Mouse (Mus musculus) olfactory bulb, adult 2 months (tissue): ENCODE measurements at regions not wholly inside any gene's neighbourhood (a gene's known extent, or its start where the extent isn't known, plus 50 kb on each side); places are given as distances from the start of the nearest gene placed in this dataset.

Source experiments
- CTCF ChIP-seq: fragments of 200-500 bp; IDR thresholded peaks from 2 replicates; pipeline ENCODE4 v1.5.1; 2012; ENCODE audit warnings: low read depth, mild to moderate bottlenecking, low read length, moderate library complexity; ENCODE audit not compliant: insufficient read depth
- POLR2A ChIP-seq: fragments of 200-500 bp; IDR thresholded peaks from 2 replicates; pipeline ENCODE4 v1.6.1; 2012; ENCODE audit warnings: mild to moderate bottlenecking, low read depth, low read length, moderate library complexity; ENCODE audit not compliant: insufficient read depth

DNA sequence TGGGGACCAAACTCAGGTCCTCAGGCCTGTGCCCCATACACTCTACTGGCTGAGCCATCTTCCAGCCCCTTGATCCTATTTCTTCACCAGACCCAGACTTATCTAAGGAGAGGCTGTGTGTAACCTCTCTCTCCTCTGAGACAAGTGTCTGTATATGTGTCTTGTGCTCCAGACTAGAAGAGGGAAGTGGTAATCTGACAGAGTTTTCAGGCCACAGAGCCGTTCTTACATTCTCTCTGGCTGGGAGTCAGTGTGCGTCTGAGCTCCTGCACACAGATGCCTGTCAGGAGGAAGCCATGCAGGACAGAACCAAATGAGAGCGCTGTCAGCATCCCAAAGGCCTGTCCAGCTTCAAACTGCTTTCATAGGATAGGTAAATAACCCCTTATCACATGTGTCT lies 60.8 kb upstream of the Spred2 start:
- no peak for TF ChIP-seq POLR2A
- no peak for TF ChIP-seq CTCF
